Mouse (Mus musculus): Measurements from ENCODE around the gene Acp4.

GRCm38 (mm10) chr7:44303346-44304340 lies 46.5 kb upstream of the Acp4 start:
- TF ChIP-seq POLR2A (IDR thresholded peaks at IDR 0.05; ENCODE audit: extremely low read depth, insufficient read depth, low read length) (no peak), CTCF (IDR thresholded peaks at IDR 0.05; ENCODE audit: low read depth, low read length) (no peak)

Measured in liver, adult 2 months (tissue).